Mouse (Mus musculus) intestine, embryonic 16.5 days (tissue): ENCODE data around the gene Spry1. TPM values are rescaled to one million over a fixed set of nuclear protein-coding genes. Genes with fewer than 3 reads are reported as not detected.
"Not testable (repeated sequence)": the region's sequence is repeated elsewhere in the genome, so short reads cannot be mapped to it uniquely, and the experiment has no call there.

Experiments used
- ATAC-seq: fragments of 200-750 bp; cut with Nextera tagmentation; 2 replicates; pipeline ENCODE4 v1.8.0; 2017; ENCODE audit warnings: moderate TSS enrichment, moderate library complexity
- H3K27ac ChIP-seq: fragments of 300-500 bp; sonication (generic); 2 replicates; pipeline ENCODE4 v1.5.1; 2014; ENCODE audit warnings: mild to moderate bottlenecking, low read length
- H3K27me3 ChIP-seq: fragments of 300-500 bp; sonication (generic); replicated peaks from 2 replicates; pipeline ENCODE4 v1.6.1; 2014; ENCODE audit warnings: low read length, control low read depth, mixed read lengths; ENCODE audit not compliant: control insufficient read depth, insufficient read depth
- H3K36me3 ChIP-seq: fragments of 300-500 bp; sonication (generic); 2 replicates; pipeline ENCODE4 v1.6.1; 2014; ENCODE audit warnings: low read length, control low read depth; ENCODE audit not compliant: control insufficient read depth, insufficient read depth
- H3K4me1 ChIP-seq: fragments of 300-500 bp; sonication (generic); 2 replicates; pipeline ENCODE4 v1.6.1; 2014; ENCODE audit warnings: low read length, control low read depth, mixed read lengths; ENCODE audit not compliant: control insufficient read depth, insufficient read depth
- H3K4me2 ChIP-seq: fragments of 300-500 bp; sonication (generic); 2 replicates; pipeline ENCODE4 v1.6.1; 2014; ENCODE audit warnings: low read depth, low read length, control low read depth
- H3K4me3 ChIP-seq: fragments of 300-500 bp; sonication (generic); 2 replicates; pipeline ENCODE4 v1.5.1; 2014; ENCODE audit warnings: mild to moderate bottlenecking, low read length
- H3K9ac ChIP-seq: fragments of 300-500 bp; sonication (generic); 2 replicates; pipeline ENCODE4 v1.6.1; 2014; ENCODE audit warnings: low read depth, low read length
- H3K9me3 ChIP-seq: fragments of 300-500 bp; sonication (generic); 2 replicates; pipeline ENCODE4 v1.6.1; 2016; ENCODE audit warnings: low read length, control low read depth; ENCODE audit not compliant: control insufficient read depth
- WGBS: fragments of 180-500 bp; shearing (Covaris S2); extraction: QIAGEN DNeasy Blood & Tissue Kit; methylation state at CpG from one replicate; pipeline ENCODE4 v1.1.7; 2014; 5-methylcytosine and 5-hydroxymethylcytosine counted together
- polyA plus RNA-seq: library from polyadenylated mRNA; unstranded; fragments of >200 nt; fragmentation: Nextera tagmentation; extraction: Ambion mirVana; gene quantifications from 2 replicates; pipeline ENCODE4 v1.2.1, GENCODE M21; 2015

The Spry1 gene
- polyA plus RNA-seq, result 11.3 and 13.4 TPM in 2 replicates

- Histone ChIP-seq H3K27me3 (no peaks in the 10 kb centered on the region), H3K9ac (peak within 1 kb of the TSS; percentile 92), H3K27ac (peak within 1 kb of the TSS; percentile 92), H3K36me3 (peaks cover 9% of the 10 kb centered on the region; the same call in 1 of the 2 replicates), H3K9me3 (no peaks in the 10 kb centered on the region), H3K4me1 (peaks cover 20% of the 10 kb centered on the region), H3K4me2 (peak within 1 kb of the TSS; percentile 77), H3K4me3 (peak within 1 kb of the TSS; percentile 94)
- ATAC-seq, result peak; percentile 87
- under 1% methylated on average over 38 of the region's 38 CpGs for whole genome bisulfite sequencing
Observed at GRCm38 (mm10) chr3:37639690-37640089, at the start of gene Spry1. Gene Spry1, plus strand, starts transcription at chr3:37639947.

- ATAC-seq, result no peak
- no peak overlapping the region for H3K27ac ChIP-seq
- 58% methylated on average over 10 of the region's 10 CpGs for WGBS
Observed at GRCm38 (mm10) chr3:37595721-37596120, 44.0 kb upstream of the Spry1 start.

GRCm38 (mm10) chr3:37596519-37596918 is 43.2 kb upstream of the Spry1 start:
- Histone ChIP-seq H3K4me2 (no peak overlapping the region), H3K27ac (no peak overlapping the region), H3K4me1 (no peaks in the 10 kb centered on the region), H3K9ac (no peak overlapping the region), H3K36me3 (no peaks in the 10 kb centered on the region), H3K27me3 (no peaks in the 10 kb centered on the region), H3K4me3 (no peak overlapping the region), H3K9me3 (no peaks in the 10 kb centered on the region)
- WGBS, result 51% methylated on average over 6 of the region's 6 CpGs
- no peak for ATAC-seq

More at GRCm38 (mm10) chr3:37595721-37596120, 44.0 kb upstream of the Spry1 start:
- no peak overlapping the region for H3K4me3 ChIP-seq
- no peaks in the 10 kb centered on the region for H3K4me1 ChIP-seq
- no peaks in the 10 kb centered on the region for H3K9me3 ChIP-seq
- H3K9ac ChIP-seq, result no peak overlapping the region
- H3K4me2 ChIP-seq, result no peak overlapping the region
- no peaks in the 10 kb centered on the region for H3K36me3 ChIP-seq
- no peaks in the 10 kb centered on the region for H3K27me3 ChIP-seq

GRCm38 (mm10) chr3:37597200-37597599 is 42.5 kb upstream of the Spry1 start:
- Histone ChIP-seq H3K4me3 (no peak overlapping the region), H3K27ac (no peak overlapping the region), H3K9me3 (no peaks in the 10 kb centered on the region), H3K4me2 (no peak overlapping the region), H3K9ac (no peak overlapping the region), H3K4me1 (no peaks in the 10 kb centered on the region), H3K36me3 (no peaks in the 10 kb centered on the region), H3K27me3 (no peaks in the 10 kb centered on the region)
- no peak for ATAC-seq
- 65% methylated on average over 5 of the region's 5 CpGs for WGBS

GRCm38 (mm10) chr3:37599641-37600040 is 40.1 kb upstream of the Spry1 start:
- not testable (repeated sequence) for H3K27ac ChIP-seq, H3K27me3 ChIP-seq, H3K4me1 ChIP-seq, H3K36me3 ChIP-seq, H3K4me2 ChIP-seq, ATAC-seq, H3K4me3 ChIP-seq, H3K9me3 ChIP-seq, H3K9ac ChIP-seq
- whole genome bisulfite sequencing, result 93% methylated on average over 14 of the region's 14 CpGs

- H3K36me3 ChIP-seq, result no peaks in the 10 kb centered on the region
- no peak overlapping the region for H3K4me3 ChIP-seq
- H3K9me3 ChIP-seq, result no peaks in the 10 kb centered on the region
- no peak overlapping the region for H3K4me2 ChIP-seq
- whole genome bisulfite sequencing, result 95% methylated on average over 9 of the region's 9 CpGs
- no peak for ATAC-seq
- peaks cover 3% of the 10 kb centered on the region; the same call in 1 of the 2 replicates for H3K4me1 ChIP-seq
- no peaks in the 10 kb centered on the region for H3K27me3 ChIP-seq
- no peak overlapping the region for H3K27ac ChIP-seq
- H3K9ac ChIP-seq, result no peak overlapping the region
Observed at GRCm38 (mm10) chr3:37602356-37602755, 37.4 kb upstream of the Spry1 start.

GRCm38 (mm10) chr3:37602890-37603289 is 36.9 kb upstream of the Spry1 start:
- Histone ChIP-seq H3K4me2 (no peak overlapping the region), H3K27ac (no peak overlapping the region), H3K36me3 (no peaks in the 10 kb centered on the region), H3K4me3 (no peak overlapping the region), H3K27me3 (no peaks in the 10 kb centered on the region), H3K9me3 (no peaks in the 10 kb centered on the region), H3K4me1 (peaks cover 3% of the 10 kb centered on the region; the same call in 1 of the 2 replicates), H3K9ac (no peak overlapping the region)
- 80% methylated on average over 7 of the region's 7 CpGs for WGBS
- no peak for ATAC-seq

GRCm38 (mm10) chr3:37603541-37603940 is 36.2 kb upstream of the Spry1 start:
- ATAC-seq, result no peak
- peaks cover 3% of the 10 kb centered on the region; the same call in 1 of the 2 replicates for H3K4me1 ChIP-seq
- H3K4me3 ChIP-seq, result no peak overlapping the region
- H3K9ac ChIP-seq, result no peak overlapping the region
- no peaks in the 10 kb centered on the region for H3K9me3 ChIP-seq
- no peak overlapping the region for H3K4me2 ChIP-seq
- 85% methylated on average over 3 of the region's 3 CpGs for WGBS
- H3K36me3 ChIP-seq, result no peaks in the 10 kb centered on the region
- no peaks in the 10 kb centered on the region for H3K27me3 ChIP-seq
- no peak overlapping the region for H3K27ac ChIP-seq

GRCm38 (mm10) chr3:37604976-37605875 is 34.5 kb upstream of the Spry1 start:
- H3K27me3 ChIP-seq, result no peaks in the 10 kb centered on the region
- no peak overlapping the region for H3K4me3 ChIP-seq
- no peak overlapping the region for H3K4me2 ChIP-seq
- ATAC-seq, result no peak; the same call in none of the 2 replicates
- peak overlapping the region; percentile 33; the same call in 1 of the 2 replicates for H3K27ac ChIP-seq
- no peak overlapping the region for H3K9ac ChIP-seq
- peaks cover 3% of the 10 kb centered on the region; the same call in 1 of the 2 replicates for H3K4me1 ChIP-seq
- H3K36me3 ChIP-seq, result no peaks in the 10 kb centered on the region
- H3K9me3 ChIP-seq, result no peaks in the 10 kb centered on the region
- 59% methylated on average over 13 of the region's 13 CpGs for WGBS
